Mouse (Mus musculus) forebrain, embryonic 14.5 days (tissue): ENCODE data around the gene Pogk. TPM values are rescaled to one million over a fixed set of nuclear protein-coding genes. Genes with fewer than 3 reads are reported as not detected.

Source experiments
- ATAC-seq: fragments of 200-750 bp; cut with Nextera tagmentation; 2 replicates; pipeline ENCODE4 v1.8.0; 2017; ENCODE audit warnings: mild to moderate bottlenecking, moderate library complexity
- DNase-seq: peaks from one replicate; pipeline ENCODE4 v3.0.0-alpha.2; 2015; ENCODE audit warnings: low spot score
- H3K27ac ChIP-seq: fragments of 300-500 bp; sonication (generic); 2 replicates; pipeline ENCODE4 v1.5.1; 2014; ENCODE audit warnings: low read depth, mild to moderate bottlenecking, control low read depth, low read length, moderate library complexity
- H3K27me3 ChIP-seq: fragments of 300-500 bp; sonication (generic); replicated peaks from 2 replicates; pipeline ENCODE4 v1.6.1; 2014; ENCODE audit warnings: low read length, control low read depth, mixed read lengths; ENCODE audit not compliant: control insufficient read depth, insufficient read depth
- H3K36me3 ChIP-seq: fragments of 300-500 bp; sonication (generic); 2 replicates; pipeline ENCODE4 v1.6.1; 2014; ENCODE audit warnings: low read length, control low read depth; ENCODE audit not compliant: control insufficient read depth, insufficient read depth
- H3K4me1 ChIP-seq: fragments of 300-500 bp; sonication (generic); 2 replicates; pipeline ENCODE4 v1.6.1; 2014; ENCODE audit warnings: antibody characterized with exemption, low read length, control low read depth; ENCODE audit not compliant: control insufficient read depth, insufficient read depth
- H3K4me2 ChIP-seq: fragments of 300-500 bp; sonication (generic); 2 replicates; pipeline ENCODE4 v1.6.1; 2014; ENCODE audit warnings: mild to moderate bottlenecking, control low read depth, low read length
- H3K4me3 ChIP-seq: fragments of 300-500 bp; sonication (generic); 2 replicates; pipeline ENCODE4 v1.5.1; 2014; ENCODE audit warnings: low read depth, low read length, control low read depth
- H3K9ac ChIP-seq: fragments of 300-500 bp; sonication (generic); 2 replicates; pipeline ENCODE4 v1.6.1; 2014; ENCODE audit warnings: mild to moderate bottlenecking, low read length, control low read depth, moderate library complexity
- H3K9me3 ChIP-seq: fragments of 300-500 bp; sonication (generic); replicated peaks from 2 replicates; pipeline ENCODE4 v1.6.1; 2016; ENCODE audit warnings: low read length, control low read depth, mixed read lengths; ENCODE audit not compliant: control insufficient read depth
- WGBS: fragments of 180-500 bp; shearing (Covaris S2); extraction: QIAGEN DNeasy Blood & Tissue Kit; methylation state at CpG from one replicate; pipeline ENCODE4 v1.1.7; 2014; 5-methylcytosine and 5-hydroxymethylcytosine counted together
- polyA plus RNA-seq: library from polyadenylated mRNA; unstranded; fragments of >200 nt; fragmentation: Nextera tagmentation; extraction: Ambion mirVana; gene quantifications from 2 replicates; pipeline ENCODE4 v1.2.1, GENCODE M21; 2014

Gene Pogk
- polyA plus RNA-seq: 34.0 and 36.4 TPM in 2 replicates

GRCm38 (mm10) chr1:166409701-166410220 lies at the start of gene Pogk:
Gene Pogk, minus strand, starts transcription at chr1:166409863.
- H3K36me3 ChIP-seq: peaks cover 31% of the 10 kb centered on the region
- WGBS: 10% methylated on average over 39 of the region's 49 CpGs
- peak; percentile 94 for DNase-seq

GRCm38 (mm10) chr1:166441992-166442391 lies 32.3 kb upstream of the Pogk start:
- Histone ChIP-seq H3K36me3 (no peaks in the 10 kb centered on the region), H3K4me3 (no peak overlapping the region), H3K4me2 (no peak overlapping the region), H3K4me1 (no peaks in the 10 kb centered on the region), H3K27me3 (no peaks in the 10 kb centered on the region), H3K9me3 (no peaks in the 10 kb centered on the region), H3K9ac (no peak overlapping the region), H3K27ac (no peak overlapping the region)
- DNase-seq: no peak
- WGBS: 88% methylated on average over 3 of the region's 3 CpGs
- no peak for ATAC-seq

More at GRCm38 (mm10) chr1:166409701-166410220, at the start of gene Pogk:
- Histone ChIP-seq H3K27ac (peak within 1 kb of the TSS; percentile 74; the same call in 1 of the 2 replicates), H3K4me1 (peaks cover 12% of the 10 kb centered on the region), H3K9ac (peak within 1 kb of the TSS; percentile 89), H3K27me3 (no peaks in the 10 kb centered on the region), H3K4me3 (peak within 1 kb of the TSS; percentile 78), H3K9me3 (no peaks in the 10 kb centered on the region), H3K4me2 (peak within 1 kb of the TSS; percentile 66)
- ATAC-seq: peak; percentile 96

DNA sequence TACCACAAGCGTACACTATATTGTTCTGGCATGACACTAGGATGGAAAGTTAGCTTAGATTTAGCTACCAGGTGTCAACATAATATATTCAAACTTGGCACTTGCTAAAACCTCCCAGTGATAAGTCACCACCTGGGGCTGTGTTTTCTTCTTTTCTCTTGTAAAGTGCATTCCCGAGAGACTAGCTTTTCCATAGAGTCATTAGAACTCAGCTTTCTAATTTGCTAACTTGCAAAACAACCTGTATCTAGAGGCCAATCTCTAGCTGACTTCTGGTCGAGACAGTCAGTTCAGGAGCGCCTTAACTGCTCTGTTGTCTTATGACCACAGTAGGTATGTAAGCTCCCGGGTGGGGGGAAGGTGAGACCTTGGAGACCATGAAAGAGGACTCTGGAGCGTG lies 29.8 kb upstream of the Pogk start:
- Histone ChIP-seq H3K36me3 (no peaks in the 10 kb centered on the region), H3K4me1 (no peaks in the 10 kb centered on the region), H3K27ac (no peak overlapping the region), H3K4me3 (no peak overlapping the region), H3K9ac (no peak overlapping the region), H3K9me3 (no peaks in the 10 kb centered on the region), H3K4me2 (no peak overlapping the region), H3K27me3 (no peaks in the 10 kb centered on the region)
- 71% methylated on average over 6 of the region's 6 CpGs for WGBS
- DNase-seq (no peak), ATAC-seq (no peak)

DNA sequence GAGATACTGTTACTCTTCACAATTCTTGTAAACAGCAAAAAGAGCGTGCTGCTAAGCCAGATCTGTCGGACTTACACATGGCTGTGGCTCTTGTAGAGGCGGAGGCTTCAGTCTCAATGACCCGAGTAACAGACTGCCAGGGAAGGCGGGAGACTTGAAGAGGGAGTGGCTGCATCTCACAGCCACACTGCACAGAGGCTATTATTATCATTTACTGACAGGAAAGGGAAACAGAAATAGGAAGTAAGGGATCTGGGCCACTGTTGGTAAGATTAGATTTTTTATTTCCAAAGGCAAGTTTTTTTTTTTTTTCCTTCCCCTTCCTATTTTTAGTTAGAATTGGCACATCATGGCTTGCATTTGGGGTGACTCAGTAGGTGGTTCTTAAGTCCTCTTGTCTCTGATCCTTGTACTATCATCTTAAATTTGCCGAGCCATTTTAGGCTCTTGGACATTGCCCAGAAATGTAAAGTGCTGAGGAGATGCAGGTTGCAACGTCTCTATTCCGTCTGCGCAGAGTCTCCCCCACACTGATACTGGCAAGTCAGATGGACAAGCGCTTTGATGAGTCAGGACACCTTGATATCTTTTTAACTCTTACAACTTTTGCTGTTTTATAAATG lies 20.3 kb upstream of the Pogk start:
- H3K27ac ChIP-seq: no peak overlapping the region
- 63% methylated on average over 10 of the region's 10 CpGs for WGBS
- no peaks in the 10 kb centered on the region for H3K4me1 ChIP-seq
- no peaks in the 10 kb centered on the region for H3K27me3 ChIP-seq
- no peak overlapping the region for H3K9ac ChIP-seq
- H3K4me2 ChIP-seq: no peak overlapping the region
- DNase-seq: peak; percentile 19
- ATAC-seq: no peak
- no peaks in the 10 kb centered on the region for H3K9me3 ChIP-seq
- no peaks in the 10 kb centered on the region for H3K36me3 ChIP-seq
- H3K4me3 ChIP-seq: no peak overlapping the region

- Histone ChIP-seq H3K9ac (no peak overlapping the region), H3K27me3 (no peaks in the 10 kb centered on the region), H3K36me3 (no peaks in the 10 kb centered on the region), H3K27ac (no peak overlapping the region), H3K4me1 (no peaks in the 10 kb centered on the region), H3K4me3 (no peak overlapping the region), H3K9me3 (no peaks in the 10 kb centered on the region), H3K4me2 (no peak overlapping the region)
- 70% methylated on average over 3 of the region's 3 CpGs for WGBS
- DNase-seq (peak; percentile 78), ATAC-seq (peak; percentile 60)
These were observed 19.4 kb upstream of the Pogk start for GRCm38 (mm10) chr1:166429053-166429452.

- peaks cover 12% of the 10 kb centered on the region for H3K4me1 ChIP-seq
- DNase-seq (no peak), ATAC-seq (no peak)
- no peak overlapping the region for H3K4me2 ChIP-seq
- H3K27me3 ChIP-seq: no peaks in the 10 kb centered on the region
- peaks cover 10% of the 10 kb centered on the region; the same call in 1 of the 2 replicates for H3K36me3 ChIP-seq
- H3K9ac ChIP-seq: no peak overlapping the region
- H3K27ac ChIP-seq: no peak overlapping the region
- H3K9me3 ChIP-seq: no peaks in the 10 kb centered on the region
- H3K4me3 ChIP-seq: no peak overlapping the region
- WGBS: 90% methylated on average over 3 of the region's 3 CpGs
These were observed 2.6 kb upstream of the Pogk start for GRCm38 (mm10) chr1:166412266-166412665.

GRCm38 (mm10) chr1:166411541-166411940 lies 1.9 kb upstream of the Pogk start:
- H3K36me3 ChIP-seq: peaks cover 16% of the 10 kb centered on the region; the same call in 1 of the 2 replicates
- ATAC-seq: no peak

DNA sequence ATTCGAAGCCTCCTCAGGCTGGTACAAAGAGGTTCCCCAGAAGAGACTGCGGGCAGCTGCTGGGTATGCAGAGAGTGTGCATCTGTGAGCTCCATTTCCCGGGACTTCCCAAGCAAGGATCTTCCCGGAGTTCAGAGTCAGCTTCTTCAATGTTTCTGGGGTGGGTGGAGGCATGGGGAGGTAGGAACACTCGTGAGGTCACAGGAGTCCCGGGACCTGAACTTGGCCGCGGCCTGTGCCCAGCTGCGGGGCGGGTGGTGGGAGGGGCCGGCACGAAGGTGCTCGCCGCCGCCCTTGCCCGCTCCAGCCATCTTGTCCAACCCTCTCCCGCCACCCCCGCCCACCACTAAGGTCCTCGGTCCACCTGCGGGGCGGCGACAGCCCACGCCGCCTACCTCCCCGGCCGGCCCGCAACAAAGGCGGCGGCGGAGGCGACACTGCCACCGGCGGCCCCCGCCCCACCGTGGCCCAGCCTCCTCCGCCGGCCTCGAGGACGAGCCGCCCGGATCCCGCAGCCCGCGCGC lies 424 bp downstream of the Pogk start:
- no peaks in the 10 kb centered on the region for H3K27me3 ChIP-seq
- peaks cover 12% of the 10 kb centered on the region for H3K4me1 ChIP-seq
- H3K27ac ChIP-seq: peak overlapping the region; percentile 74; the same call in 1 of the 2 replicates
- H3K9me3 ChIP-seq: no peaks in the 10 kb centered on the region
- peak overlapping the region; percentile 66 for H3K4me2 ChIP-seq
- peak overlapping the region; percentile 89 for H3K9ac ChIP-seq
- peaks cover 36% of the 10 kb centered on the region for H3K36me3 ChIP-seq
- ATAC-seq: peak; percentile 79; the same call in 1 of the 2 replicates
- WGBS: under 1% methylated on average over 42 of the region's 45 CpGs
- DNase-seq: peak; percentile 52
- H3K4me3 ChIP-seq: peak overlapping the region; percentile 78

More at GRCm38 (mm10) chr1:166411541-166411940, 1.9 kb upstream of the Pogk start:
- no peaks in the 10 kb centered on the region for H3K9me3 ChIP-seq
- H3K27ac ChIP-seq: no peak overlapping the region
- H3K4me1 ChIP-seq: peaks cover 12% of the 10 kb centered on the region
- no peak overlapping the region for H3K9ac ChIP-seq
- H3K27me3 ChIP-seq: no peaks in the 10 kb centered on the region
- no peak overlapping the region for H3K4me2 ChIP-seq
- WGBS: 93% methylated on average over 1 of the region's 1 CpGs
- no peak overlapping the region for H3K4me3 ChIP-seq
- no peak for DNase-seq

DNA sequence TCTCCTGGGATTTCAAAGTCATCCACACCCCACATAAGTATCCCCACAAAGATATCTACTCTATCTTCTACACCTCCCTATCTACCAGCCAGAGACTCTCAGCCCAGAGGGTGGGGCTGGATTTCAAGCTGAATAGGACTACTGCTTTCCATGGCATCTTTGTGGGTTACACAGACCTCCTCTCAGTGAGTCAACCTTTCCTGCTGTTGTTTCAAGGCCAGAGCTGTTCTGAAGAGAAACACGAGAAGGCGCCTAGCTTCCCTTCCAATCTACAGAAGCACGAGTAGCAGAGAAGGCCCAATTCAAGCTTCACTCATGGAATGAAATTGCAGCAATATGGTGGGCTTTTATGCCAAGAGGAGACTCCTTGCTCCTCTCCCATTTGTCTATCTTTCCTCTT lies 5.8 kb downstream of the Pogk start:
- H3K36me3 ChIP-seq: peaks cover 83% of the 10 kb centered on the region
- 91% methylated on average over 3 of the region's 3 CpGs for WGBS
- H3K4me1 ChIP-seq: peaks cover 17% of the 10 kb centered on the region
- no peak overlapping the region for H3K4me3 ChIP-seq
- H3K9me3 ChIP-seq: no peaks in the 10 kb centered on the region
- H3K27me3 ChIP-seq: no peaks in the 10 kb centered on the region
- DNase-seq: no peak
- H3K27ac ChIP-seq: no peak overlapping the region
- ATAC-seq: no peak
- H3K9ac ChIP-seq: no peak overlapping the region
- H3K4me2 ChIP-seq: no peak overlapping the region
